Mouse (Mus musculus) CH12.LX (cell line): ENCODE measurements at regions not wholly inside any gene's neighbourhood (a gene's known extent, or its start where the extent isn't known, plus 50 kb on each side); places are given as distances from the start of the nearest gene placed in this dataset.

Experiments used
- DNase-seq: peaks from one replicate; pipeline ENCODE4 v3.0.0-alpha.2; 2013; ENCODE audit errors: extremely low read depth
- H3K27ac ChIP-seq: 2 replicates; pipeline ENCODE4 v1.5.1; 2012; ENCODE audit warnings: low read depth, mild to moderate bottlenecking, control low read depth, moderate library complexity; ENCODE audit not compliant: insufficient read depth
- H3K27me3 ChIP-seq: replicated peaks from 2 replicates; pipeline ENCODE3; 2012; ENCODE audit warnings: inconsistent platforms
- H3K36me3 ChIP-seq, 2 experiments: replicated peaks in 1 of 2; 2 replicates each; pipeline versions ENCODE3 to v1.6.1; 2012; ENCODE audit warnings: inconsistent platforms in 1 of 2, low read length in 1 of 2, mild to moderate bottlenecking in 1 of 2, mixed read lengths in 1 of 2, moderate library complexity in 1 of 2; ENCODE audit not compliant: control insufficient read depth in 1 of 2, insufficient read depth in 1 of 2
- H3K4me1 ChIP-seq, 2 experiments: 2 replicates each; pipeline ENCODE4 v1.6.1; 2012; ENCODE audit warnings: inconsistent platforms in 1 of 2, moderate library complexity in 1 of 2; ENCODE audit not compliant: insufficient read depth in 2 of 2, control insufficient read depth in 1 of 2
- H3K4me2 ChIP-seq: 2 replicates; pipeline ENCODE4 v1.6.1; 2012; ENCODE audit warnings: low read depth, mild to moderate bottlenecking, control low read depth; ENCODE audit not compliant: poor library complexity, insufficient read depth, severe bottlenecking
- H3K4me3 ChIP-seq, 3 experiments: fragments of 150-350 bp in 1 of 3; sonication (generic) in 1 of 3; replicated peaks in 1 of 3; 2 replicates each; pipeline versions ENCODE3 to v1.5.1; 2011 to 2012; ENCODE audit warnings: low read depth in 2 of 3, low read length in 2 of 3, mild to moderate bottlenecking in 2 of 3, moderate library complexity in 2 of 3, control low read depth in 1 of 3, improper control_type of control experiment in 1 of 3, inconsistent platforms in 1 of 3, mixed read lengths in 1 of 3; ENCODE audit not compliant: poor library complexity in 1 of 3
- H3K79me2 ChIP-seq: replicated peaks from 2 replicates; pipeline ENCODE4 v1.6.1; 2012; ENCODE audit warnings: mild to moderate bottlenecking, moderate library complexity; ENCODE audit not compliant: control insufficient read depth, poor library complexity, insufficient read depth, severe bottlenecking; ENCODE audit errors: extremely low read depth
- H3K9ac ChIP-seq: 2 replicates; pipeline ENCODE4 v1.6.1; 2012; ENCODE audit warnings: low read depth, mild to moderate bottlenecking, control low read depth, moderate library complexity; ENCODE audit not compliant: insufficient read depth
- H3K9me3 ChIP-seq: replicated peaks from 2 replicates; pipeline ENCODE3; 2012; ENCODE audit warnings: low read length, inconsistent platforms, mixed read lengths
- CHD1 ChIP-seq: IDR thresholded peaks from 2 replicates; pipeline ENCODE4 v1.6.1; 2012; ENCODE audit warnings: low read depth, low read length, improper control_type of control experiment, inconsistent platforms
- E2F4 ChIP-seq: IDR thresholded peaks from 2 replicates; pipeline ENCODE4 v1.6.1; 2011; ENCODE audit warnings: low read depth, low read length, improper control_type of control experiment; ENCODE audit not compliant: insufficient replicate concordance
- ELF1 ChIP-seq: IDR thresholded peaks from 2 replicates; pipeline ENCODE4 v1.6.1; 2014; ENCODE audit warnings: low read depth, mild to moderate bottlenecking, inconsistent platforms, low read length, improper control_type of control experiment
- EP300 ChIP-seq: IDR thresholded peaks from 2 replicates; pipeline ENCODE4 v1.6.1; 2011; ENCODE audit warnings: low read length, improper control_type of control experiment
- HCFC1 ChIP-seq: IDR thresholded peaks from 2 replicates; pipeline ENCODE4 v1.6.1; 2012; ENCODE audit warnings: low read depth, mild to moderate bottlenecking, inconsistent platforms, low read length, improper control_type of control experiment
- JUN ChIP-seq: IDR thresholded peaks from 2 replicates; pipeline ENCODE4 v1.6.1; 2011; ENCODE audit warnings: low read depth, mild to moderate bottlenecking, low read length, improper control_type of control experiment, moderate library complexity; ENCODE audit not compliant: insufficient read depth
- KAT2A ChIP-seq: IDR thresholded peaks from 2 replicates; pipeline ENCODE4 v1.6.1; 2012; ENCODE audit warnings: low read length, improper control_type of control experiment, inconsistent platforms; ENCODE audit not compliant: insufficient replicate concordance
- MAFK ChIP-seq: IDR thresholded peaks from 2 replicates; pipeline ENCODE4 v1.6.1; 2011; ENCODE audit warnings: low read length, improper control_type of control experiment; ENCODE audit not compliant: insufficient replicate concordance
- MXI1 ChIP-seq: IDR thresholded peaks from 2 replicates; pipeline ENCODE4 v1.6.1; 2011; ENCODE audit warnings: mild to moderate bottlenecking, low read depth, low read length, improper control_type of control experiment
- MYC ChIP-seq: IDR thresholded peaks from 2 replicates; pipeline ENCODE4 v1.6.1; 2011; ENCODE audit warnings: low read depth, mild to moderate bottlenecking, improper control_type of control experiment, low read length
- NRF1 ChIP-seq: IDR thresholded peaks from 2 replicates; pipeline ENCODE4 v1.6.1; 2014; ENCODE audit warnings: low read depth, mild to moderate bottlenecking, inconsistent platforms, low read length, improper control_type of control experiment, moderate library complexity
- PAX5 ChIP-seq: IDR thresholded peaks from 2 replicates; pipeline ENCODE4 v1.6.1; 2012; ENCODE audit warnings: low read length, inconsistent platforms, mixed read lengths
- POLR2A ChIP-seq: IDR thresholded peaks from 2 replicates; pipeline ENCODE4 v1.6.1; 2011; ENCODE audit warnings: low read depth, mild to moderate bottlenecking, improper control_type of control experiment, low read length
- RAD21 ChIP-seq: IDR thresholded peaks from 2 replicates; pipeline ENCODE4 v1.6.1; 2011; ENCODE audit warnings: low read depth, mild to moderate bottlenecking, low read length, improper control_type of control experiment, moderate library complexity
- RCOR1 ChIP-seq: conservative IDR thresholded peaks from 2 replicates; pipeline ENCODE4 v1.6.1; 2012; ENCODE audit warnings: low read depth, mild to moderate bottlenecking, inconsistent platforms, low read length, improper control_type of control experiment
- SIN3A ChIP-seq: IDR thresholded peaks from 2 replicates; pipeline ENCODE4 v1.6.1; 2012; ENCODE audit warnings: low read length, improper control_type of control experiment, inconsistent platforms
- TCF12 ChIP-seq: IDR thresholded peaks from 2 replicates; pipeline ENCODE4 v1.6.1; 2014; ENCODE audit warnings: low read depth, mild to moderate bottlenecking, inconsistent platforms, low read length, improper control_type of control experiment
- UBTF ChIP-seq: IDR thresholded peaks from 2 replicates; pipeline ENCODE4 v1.6.1; 2012; ENCODE audit warnings: low read depth, mild to moderate bottlenecking, inconsistent platforms, low read length, improper control_type of control experiment, moderate library complexity
- USF2 ChIP-seq: conservative IDR thresholded peaks from 2 replicates; pipeline ENCODE4 v1.6.1; 2011; ENCODE audit warnings: low read depth, low read length, improper control_type of control experiment
- ZC3H11A ChIP-seq: IDR thresholded peaks from 2 replicates; pipeline ENCODE4 v1.6.1; 2012; ENCODE audit warnings: low read depth, mild to moderate bottlenecking, inconsistent platforms, low read length, improper control_type of control experiment
- ZKSCAN1 ChIP-seq: IDR thresholded peaks from 2 replicates; pipeline ENCODE4 v1.6.1; 2012; ENCODE audit warnings: low read depth, inconsistent platforms, low read length, improper control_type of control experiment, borderline replicate concordance
- dilution Hi-C: fragments of 300-500 bp; cut with MboI; formaldehyde crosslinking; loops from 2 replicates; pipeline ENCODE4 v1.14.3; 2020; ENCODE audit warnings: low sequenced_read_pairs; ENCODE audit not compliant: extremely low pct_unique_long_range_greater_than_20kb, extremely low pct_ligation_motif_present
- in situ Hi-C: fragments of 300-500 bp; cut with MboI; formaldehyde crosslinking; loops from 3 replicates; pipeline ENCODE4 v1.14.3; 2019; ENCODE audit warnings: low sequenced_read_pairs, low pct_ligation_motif_present, low pct_unique_long_range_greater_than_20kb, mixed read lengths

GRCm38 (mm10) chr10:92135521-92135920 lies 586.7 kb downstream of the Nedd1 start:
- Histone ChIP-seq H3K9me3 (peaks cover 47% of the 10 kb centered on the region), H3K79me2 (no peaks in the 10 kb centered on the region), H3K9ac (no peak overlapping the region), H3K27me3 (no peaks in the 10 kb centered on the region), H3K4me1 (no peaks in the 10 kb centered on the region), H3K36me3 (no peaks in the 10 kb centered on the region), H3K4me3 (no peak overlapping the region), H3K4me2 (no peak overlapping the region), H3K27ac (no peak overlapping the region)
- no peak for DNase-seq
- in situ Hi-C loops = no loop called here
- dilution Hi-C loops = no loop called here
- TF ChIP-seq PAX5 = no peak
- no peak for TF ChIP-seq EP300
- no peak for TF ChIP-seq HCFC1
- no peak for TF ChIP-seq POLR2A
- TF ChIP-seq MYC = no peak
- no peak for TF ChIP-seq ZC3H11A
- TF ChIP-seq CHD1 = no peak
- TF ChIP-seq, all 38 proteins: peak for 0

DNA sequence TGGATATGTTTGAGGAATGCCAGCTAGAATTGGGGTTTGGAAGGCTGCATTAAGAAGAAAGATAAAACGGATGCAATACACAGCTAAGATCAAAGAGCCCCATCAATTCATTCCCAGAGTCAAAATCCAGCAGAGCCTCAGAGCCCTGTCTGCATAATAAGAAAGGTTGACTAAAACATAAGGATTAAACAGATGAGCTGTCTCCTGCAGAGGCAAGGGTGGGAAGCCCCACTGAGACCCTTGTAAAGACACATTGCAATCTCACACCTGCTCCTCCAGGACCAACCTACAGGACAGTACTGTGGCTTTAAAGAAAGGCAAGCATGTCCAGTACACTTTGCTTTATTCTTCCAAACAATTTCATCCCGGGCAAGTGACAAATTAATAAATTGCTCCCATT lies 609.4 kb downstream of the Nedd1 start:
- dilution Hi-C loops = no loop called here
- TF ChIP-seq PAX5 (no peak), RAD21 (no peak), KAT2A (no peak), NRF1 (no peak), JUN (no peak), HCFC1 (no peak), TCF12 (no peak)
- TF ChIP-seq, all 38 proteins: peak for 0
- H3K4me3 ChIP-seq = no peak overlapping the region
- H3K27me3 ChIP-seq = no peaks in the 10 kb centered on the region
- H3K4me2 ChIP-seq = no peak overlapping the region
- peaks cover 23% of the 10 kb centered on the region for H3K9me3 ChIP-seq
- H3K9ac ChIP-seq = no peak overlapping the region
- H3K27ac ChIP-seq = no peak overlapping the region
- in situ Hi-C loops = no loop called here
- no peaks in the 10 kb centered on the region for H3K36me3 ChIP-seq
- H3K4me1 ChIP-seq = no peaks in the 10 kb centered on the region
- H3K79me2 ChIP-seq = no peaks in the 10 kb centered on the region
- DNase-seq = no peak

GRCm38 (mm10) chr10:92106331-92106730 lies 615.9 kb downstream of the Nedd1 start:
- no peaks in the 10 kb centered on the region for H3K36me3 ChIP-seq
- no peak overlapping the region for H3K4me2 ChIP-seq
- H3K79me2 ChIP-seq = no peaks in the 10 kb centered on the region
- peaks cover 37% of the 10 kb centered on the region for H3K9me3 ChIP-seq
- no peak for TF ChIP-seq MAFK
- TF ChIP-seq USF2 = no peak
- no peak for TF ChIP-seq RAD21
- TF ChIP-seq SIN3A = no peak
- TF ChIP-seq UBTF = no peak
- TF ChIP-seq EP300 = no peak
- no peak for TF ChIP-seq RCOR1
- no peak for TF ChIP-seq ZKSCAN1
- no peak for TF ChIP-seq ELF1
- no peak for TF ChIP-seq E2F4
- TF ChIP-seq MXI1 = no peak
- TF ChIP-seq, all 38 proteins: peak for 0
- H3K9ac ChIP-seq = no peak overlapping the region
- DNase-seq = no peak
- dilution Hi-C loops (no loop called here), in situ Hi-C loops (no loop called here)
- H3K4me1 ChIP-seq = no peaks in the 10 kb centered on the region
- no peaks in the 10 kb centered on the region for H3K27me3 ChIP-seq
- H3K4me3 ChIP-seq = no peak overlapping the region
- no peak overlapping the region for H3K27ac ChIP-seq
